Mouse (Mus musculus) megakaryocyte, embryonic 14.5 days (primary cell): ENCODE results near the gene Tes.

Experiments
- FLI1 ChIP-seq: IDR thresholded peaks from 2 replicates; pipeline ENCODE4 v1.6.1; 2012; ENCODE audit warnings: low read length, inconsistent platforms, mixed read lengths
- GATA1 ChIP-seq: IDR thresholded peaks from 3 replicates; pipeline ENCODE4 v1.6.1; 2012; ENCODE audit warnings: mixed read lengths, low read length, inconsistent platforms, borderline replicate concordance

DNA sequence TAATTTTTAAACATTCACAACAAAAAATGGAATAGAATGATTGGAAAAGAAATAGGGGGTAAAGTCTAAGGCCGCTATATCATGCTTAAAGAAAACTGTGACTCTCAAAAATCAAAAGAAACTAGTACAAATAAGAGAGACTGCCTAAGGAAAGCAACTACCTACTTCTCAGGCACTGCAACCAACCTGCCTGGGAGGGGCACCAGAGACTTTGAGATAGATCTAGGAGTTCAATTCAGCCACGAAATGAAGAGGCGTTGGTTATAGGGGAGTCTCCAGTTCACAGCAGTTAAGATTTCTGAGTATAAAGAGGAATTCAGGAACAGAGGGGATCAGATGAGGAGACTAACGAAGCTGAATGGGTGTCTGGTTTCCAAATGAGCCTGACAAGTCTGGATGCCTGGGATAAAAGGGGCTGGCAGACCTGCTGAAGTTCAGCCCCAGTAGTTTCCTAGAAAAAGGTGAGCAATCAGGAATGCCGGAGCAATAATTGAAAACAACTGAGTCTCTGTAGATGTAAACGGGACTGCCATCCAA lies 45.7 kb downstream of the Tes start:
- TF ChIP-seq GATA1, result no peak
- no peak for TF ChIP-seq FLI1
